Mouse (Mus musculus): Measurements from ENCODE around the gene Gm8271. TPM values are rescaled to one million over a fixed set of nuclear protein-coding genes. Genes with fewer than 3 reads are reported as not detected.

Gm8271 gene
- polyA plus RNA-seq (2012; rRNA removed): not detected in 2 replicates

GRCm38 (mm10) chr14:5185493-5185892 is at the start of gene Gm8271:
Gm8271 (plus strand) TSS chr14:5185793.

GRCm38 (mm10) chr14:5164235-5164634 is 21.4 kb upstream of the Gm8271 start, which contains the start of gene Gm3317:
Gm3317 (plus strand) TSS chr14:5164535.

Other genes with a start within 250 kb of the Gm8271 start
- not detected in 2 replicates for gene Gm8297, start 201.9 kb upstream of the Gm8271 start, polyA plus RNA-seq (2012; rRNA removed)
- not detected in 2 replicates for gene Gm3298, start 169.9 kb upstream of the Gm8271 start, polyA plus RNA-seq (2012; rRNA removed)
- not detected in 2 replicates for gene 4930555G01Rik, start 135.2 kb upstream of the Gm8271 start, polyA plus RNA-seq (2012; rRNA removed)
- not detected in 2 replicates for gene Gm8281, start 114.8 kb upstream of the Gm8271 start, polyA plus RNA-seq (2012; rRNA removed)
- gene Gm8279, start 54.3 kb upstream of the Gm8271 start, polyA plus RNA-seq (2012; rRNA removed): not detected in 2 replicates
- not detected in 2 replicates for gene Gm3317, start 21.3 kb upstream of the Gm8271 start, polyA plus RNA-seq (2012; rRNA removed)
- not detected in 2 replicates for gene Gm3526, start 74.8 kb downstream of the Gm8271 start, polyA plus RNA-seq (2012; rRNA removed)
- not detected in 2 replicates for gene Gm3542, start 149.1 kb downstream of the Gm8271 start, polyA plus RNA-seq (2012; rRNA removed)
- gene Gm3500, start 203.3 kb downstream of the Gm8271 start, polyA plus RNA-seq (2012; rRNA removed): not detected in 2 replicates

Data from stomach, adult 2 months (tissue).